Mouse (Mus musculus): ENCODE results near the gene Ppp1r37.

The Ppp1r37 gene

GRCm38 (mm10) chr7:19498326-19498725, 64.5 kb downstream of the Ppp1r37 start:
- DNase-seq = no peak

- DNase-seq = no peak
Observed at GRCm38 (mm10) chr7:19496214-19496555, 66.7 kb downstream of the Ppp1r37 start.

- peak; percentile 37 to 40 for DNase-seq
Observed at GRCm38 (mm10) chr7:19495521-19496213, 67.2 kb downstream of the Ppp1r37 start.

GRCm38 (mm10) chr7:19494751-19495474, 68.0 kb downstream of the Ppp1r37 start:
- no peak for DNase-seq

GRCm38 (mm10) chr7:19491731-19492130, 71.1 kb downstream of the Ppp1r37 start:
- peak; percentile 69 to 81 for DNase-seq

- DNase-seq = no peak
Observed at GRCm38 (mm10) chr7:19489525-19489924, 73.4 kb downstream of the Ppp1r37 start.

GRCm38 (mm10) chr7:19486549-19486948, 76.3 kb downstream of the Ppp1r37 start:
- DNase-seq = no peak

- no peak for DNase-seq
Observed at GRCm38 (mm10) chr7:19485488-19485887, 77.4 kb downstream of the Ppp1r37 start.

GRCm38 (mm10) chr7:19483281-19483680, 79.6 kb downstream of the Ppp1r37 start:
- no peak for DNase-seq

Data from lung, adult 18-20 months (tissue).